Mouse (Mus musculus): ENCODE data around the gene Usp22. TPM values are rescaled to one million over a fixed set of nuclear protein-coding genes. Genes with fewer than 3 reads are reported as not detected.
A peak's percentile ranks its signal among the peaks of the same experiment; 100 is the strongest.

The Usp22 gene
- polyA plus RNA-seq, 1 experiment from 2014 or later = 72.5 TPM

- H3K4me1 ChIP-seq (ENCODE audit: control insufficient read depth, insufficient read depth, low read length) = no peaks in the 10 kb centered on the region
- no peaks in the 10 kb centered on the region for H3K36me3 ChIP-seq (ENCODE audit: control insufficient read depth, insufficient read depth, low read length)
- H3K27ac ChIP-seq (ENCODE audit: low read length) = no peak within 1 kb of the TSS
- H3K4me3 ChIP-seq (ENCODE audit: low read length) = no peak within 1 kb of the TSS
- no peak for ATAC-seq
- H3K9me3 ChIP-seq (ENCODE audit: control insufficient read depth, low read length) = no peaks in the 10 kb centered on the region
- H3K9ac ChIP-seq (ENCODE audit: low read depth, low read length) = no peak within 1 kb of the TSS
- no peak within 1 kb of the TSS for H3K4me2 ChIP-seq (ENCODE audit: low read depth, low read length)
- WGBS = 78% methylated on average over 10 of the region's 10 CpGs
- H3K27me3 ChIP-seq (replicated peaks; ENCODE audit: control insufficient read depth, insufficient read depth, low read length) = no peaks in the 10 kb centered on the region
Measured at GRCm38 (mm10) chr11:61207487-61208246, 32.8 kb upstream of the Usp22 start, which contains the start of gene Aldh3a1. Gene Aldh3a1 (plus strand): TSS chr11:61207537.

- no peaks in the 10 kb centered on the region for H3K36me3 ChIP-seq (ENCODE audit: control insufficient read depth, insufficient read depth, low read length)
- H3K27ac ChIP-seq (ENCODE audit: low read length) = no peak overlapping the region
- no peak overlapping the region for H3K9ac ChIP-seq (ENCODE audit: low read depth, low read length)
- H3K4me2 ChIP-seq (ENCODE audit: low read depth, low read length) = no peak overlapping the region
- H3K4me3 ChIP-seq (ENCODE audit: low read length) = no peak overlapping the region
- H3K9me3 ChIP-seq (ENCODE audit: control insufficient read depth, low read length) = no peaks in the 10 kb centered on the region
- 92% methylated on average over 3 of the region's 3 CpGs for WGBS
- H3K27me3 ChIP-seq (replicated peaks; ENCODE audit: control insufficient read depth, insufficient read depth, low read length) = no peaks in the 10 kb centered on the region
- ATAC-seq = no peak
- no peaks in the 10 kb centered on the region for H3K4me1 ChIP-seq (ENCODE audit: control insufficient read depth, insufficient read depth, low read length)
Measured at GRCm38 (mm10) chr11:61206136-61206535, 31.3 kb upstream of the Usp22 start.

GRCm38 (mm10) chr11:61205167-61205950, 30.5 kb upstream of the Usp22 start:
- Histone ChIP-seq H3K9me3 (ENCODE audit: control insufficient read depth, low read length) (no peaks in the 10 kb centered on the region), H3K27ac (ENCODE audit: low read length) (no peak overlapping the region), H3K9ac (ENCODE audit: low read depth, low read length) (no peak overlapping the region), H3K36me3 (ENCODE audit: control insufficient read depth, insufficient read depth, low read length) (no peaks in the 10 kb centered on the region), H3K4me2 (ENCODE audit: low read depth, low read length) (no peak overlapping the region), H3K27me3 (replicated peaks; ENCODE audit: control insufficient read depth, insufficient read depth, low read length) (no peaks in the 10 kb centered on the region), H3K4me1 (ENCODE audit: control insufficient read depth, insufficient read depth, low read length) (no peaks in the 10 kb centered on the region), H3K4me3 (ENCODE audit: low read length) (no peak overlapping the region)
- ATAC-seq = no peak
- WGBS = 92% methylated on average over 9 of the region's 10 CpGs

GRCm38 (mm10) chr11:61202810-61203209, 28.0 kb upstream of the Usp22 start:
- ATAC-seq = no peak
- no peak overlapping the region for H3K27ac ChIP-seq (ENCODE audit: low read length)

GRCm38 (mm10) chr11:61202186-61202585, 27.3 kb upstream of the Usp22 start:
- H3K9ac ChIP-seq (ENCODE audit: low read depth, low read length) = no peak overlapping the region
- peaks cover 7% of the 10 kb centered on the region for H3K4me1 ChIP-seq (ENCODE audit: control insufficient read depth, insufficient read depth, low read length)
- no peak overlapping the region for H3K27ac ChIP-seq (ENCODE audit: low read length)
- no peak overlapping the region for H3K4me3 ChIP-seq (ENCODE audit: low read length)
- H3K27me3 ChIP-seq (replicated peaks; ENCODE audit: control insufficient read depth, insufficient read depth, low read length) = no peaks in the 10 kb centered on the region
- 79% methylated on average over 6 of the region's 6 CpGs for WGBS
- H3K9me3 ChIP-seq (ENCODE audit: control insufficient read depth, low read length) = no peaks in the 10 kb centered on the region
- H3K36me3 ChIP-seq (ENCODE audit: control insufficient read depth, insufficient read depth, low read length) = no peaks in the 10 kb centered on the region
- no peak overlapping the region for H3K4me2 ChIP-seq (ENCODE audit: low read depth, low read length)
- no peak for ATAC-seq

More at GRCm38 (mm10) chr11:61202810-61203209, 28.0 kb upstream of the Usp22 start:
- Histone ChIP-seq H3K27me3 (replicated peaks; ENCODE audit: control insufficient read depth, insufficient read depth, low read length) (no peaks in the 10 kb centered on the region), H3K4me3 (ENCODE audit: low read length) (no peak overlapping the region), H3K36me3 (ENCODE audit: control insufficient read depth, insufficient read depth, low read length) (no peaks in the 10 kb centered on the region), H3K4me2 (ENCODE audit: low read depth, low read length) (no peak overlapping the region), H3K9me3 (ENCODE audit: control insufficient read depth, low read length) (no peaks in the 10 kb centered on the region), H3K4me1 (ENCODE audit: control insufficient read depth, insufficient read depth, low read length) (peaks cover 7% of the 10 kb centered on the region), H3K9ac (ENCODE audit: low read depth, low read length) (no peak overlapping the region)
- WGBS = 69% methylated on average over 2 of the region's 2 CpGs

GRCm38 (mm10) chr11:61199620-61200362, 24.9 kb upstream of the Usp22 start:
- no peak overlapping the region for H3K4me3 ChIP-seq (ENCODE audit: low read length)
- H3K27ac ChIP-seq (ENCODE audit: low read length) = peak overlapping the region; percentile 7; the same call in 1 of the 2 replicates
- H3K9ac ChIP-seq (ENCODE audit: low read depth, low read length) = no peak overlapping the region
- peak; percentile 98 for ATAC-seq
- H3K4me1 ChIP-seq (ENCODE audit: control insufficient read depth, insufficient read depth, low read length) = peaks cover 7% of the 10 kb centered on the region
- no peak overlapping the region for H3K4me2 ChIP-seq (ENCODE audit: low read depth, low read length)
- no peaks in the 10 kb centered on the region for H3K27me3 ChIP-seq (replicated peaks; ENCODE audit: control insufficient read depth, insufficient read depth, low read length)
- 54% methylated on average over 4 of the region's 4 CpGs for WGBS
- no peaks in the 10 kb centered on the region for H3K36me3 ChIP-seq (ENCODE audit: control insufficient read depth, insufficient read depth, low read length)
- no peaks in the 10 kb centered on the region for H3K9me3 ChIP-seq (ENCODE audit: control insufficient read depth, low read length)

- no peak overlapping the region for H3K9ac ChIP-seq (ENCODE audit: low read depth, low read length)
- H3K4me3 ChIP-seq (ENCODE audit: low read length) = no peak overlapping the region
- H3K36me3 ChIP-seq (ENCODE audit: control insufficient read depth, insufficient read depth, low read length) = no peaks in the 10 kb centered on the region
- no peak overlapping the region for H3K27ac ChIP-seq (ENCODE audit: low read length)
- no peaks in the 10 kb centered on the region for H3K27me3 ChIP-seq (replicated peaks; ENCODE audit: control insufficient read depth, insufficient read depth, low read length)
- no peaks in the 10 kb centered on the region for H3K9me3 ChIP-seq (ENCODE audit: control insufficient read depth, low read length)
- H3K4me1 ChIP-seq (ENCODE audit: control insufficient read depth, insufficient read depth, low read length) = peaks cover 7% of the 10 kb centered on the region
- no peak for ATAC-seq
- no peak overlapping the region for H3K4me2 ChIP-seq (ENCODE audit: low read depth, low read length)
Measured at GRCm38 (mm10) chr11:61197935-61198334, 23.1 kb upstream of the Usp22 start.

- no peak overlapping the region for H3K4me3 ChIP-seq (ENCODE audit: low read length)
- ATAC-seq = no peak
- H3K27me3 ChIP-seq (replicated peaks; ENCODE audit: control insufficient read depth, insufficient read depth, low read length) = no peaks in the 10 kb centered on the region
- no peaks in the 10 kb centered on the region for H3K9me3 ChIP-seq (ENCODE audit: control insufficient read depth, low read length)
- no peak overlapping the region for H3K4me2 ChIP-seq (ENCODE audit: low read depth, low read length)
- H3K4me1 ChIP-seq (ENCODE audit: control insufficient read depth, insufficient read depth, low read length) = peaks cover 7% of the 10 kb centered on the region
- no peaks in the 10 kb centered on the region for H3K36me3 ChIP-seq (ENCODE audit: control insufficient read depth, insufficient read depth, low read length)
- 72% methylated on average over 14 of the region's 14 CpGs for WGBS
- no peak overlapping the region for H3K9ac ChIP-seq (ENCODE audit: low read depth, low read length)
- no peak overlapping the region for H3K27ac ChIP-seq (ENCODE audit: low read length)
Measured at GRCm38 (mm10) chr11:61196616-61197353, 21.9 kb upstream of the Usp22 start.

Measured in intestine, embryonic 16.5 days (tissue).